Mouse (Mus musculus): ENCODE data around the gene Glo1. TPM values are rescaled to one million over a fixed set of nuclear protein-coding genes. Genes with fewer than 3 reads are reported as not detected.

The Glo1 gene
- polyA plus RNA-seq, 1 experiment from 2014 or later = 190 TPM

DNA sequence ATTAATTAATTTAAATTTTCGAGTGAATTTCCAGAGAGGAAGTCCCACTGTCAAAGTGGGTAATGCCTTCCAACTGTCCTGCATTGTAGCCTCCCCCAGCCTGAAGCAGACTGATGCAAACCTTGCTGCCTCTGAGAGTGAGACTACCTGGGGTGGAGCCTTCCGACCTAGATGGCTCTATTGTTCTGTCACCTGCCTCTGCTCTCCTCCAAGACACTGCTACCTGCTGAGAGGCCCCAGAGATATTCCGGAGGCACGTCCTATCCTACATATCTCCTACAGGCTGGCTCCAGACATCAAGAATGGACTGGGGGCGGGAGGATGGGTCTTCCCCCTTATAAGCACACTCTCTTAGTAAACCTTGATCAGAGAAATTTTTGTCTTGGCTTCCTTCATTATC is 28.4 kb downstream of the Glo1 start:
- Histone ChIP-seq H3K9me3 (ENCODE audit: control insufficient read depth, low read length) (no peaks in the 10 kb centered on the region), H3K4me3 (ENCODE audit: low read depth, low read length) (no peak overlapping the region), H3K27me3 (ENCODE audit: control insufficient read depth, insufficient read depth, low read length) (no peaks in the 10 kb centered on the region), H3K4me2 (replicated peaks; ENCODE audit: low read depth) (no peak overlapping the region), H3K36me3 (ENCODE audit: control insufficient read depth, insufficient read depth, low read length) (peaks cover 20% of the 10 kb centered on the region), H3K9ac (ENCODE audit: low read length) (no peak overlapping the region), H3K27ac (replicated peaks) (no peak overlapping the region), H3K4me1 (replicated peaks; ENCODE audit: control insufficient read depth, insufficient read depth) (no peaks in the 10 kb centered on the region)
- TF ChIP-seq EP300 (optimal IDR thresholded peaks at IDR 0.05) (no peak), CTCF (IDR thresholded peaks at IDR 0.05; ENCODE audit: low read depth) (no peak)
- 89% methylated on average over 5 of the region's 5 CpGs for WGBS
- DNase-seq (ENCODE audit: low spot score) = no peak
- ATAC-seq (ENCODE audit: low FRiP score, low TSS enrichment) = no peak

DNA sequence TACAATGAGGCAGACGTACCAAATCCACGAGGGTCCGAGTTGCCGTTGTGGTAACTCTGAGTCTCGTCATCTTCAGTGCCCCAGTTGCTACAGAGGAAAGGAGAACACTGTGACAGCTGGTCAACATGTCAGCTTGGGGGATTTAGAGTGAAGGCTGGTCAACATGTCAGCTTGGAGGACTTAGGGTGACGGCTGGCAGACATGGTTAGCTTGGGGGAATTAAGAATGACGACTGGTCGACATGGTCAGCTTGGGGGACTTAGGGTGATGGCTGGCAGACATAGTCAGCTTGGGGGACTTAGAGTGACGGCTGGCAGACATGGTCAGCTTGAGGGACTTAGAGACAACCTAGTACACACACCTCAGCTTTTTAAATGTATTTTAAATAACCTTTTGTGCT is 28.9 kb downstream of the Glo1 start:
- Histone ChIP-seq H3K27ac (replicated peaks) (no peak overlapping the region), H3K9me3 (ENCODE audit: control insufficient read depth, low read length) (no peaks in the 10 kb centered on the region), H3K4me3 (ENCODE audit: low read depth, low read length) (no peak overlapping the region), H3K9ac (ENCODE audit: low read length) (no peak overlapping the region), H3K27me3 (ENCODE audit: control insufficient read depth, insufficient read depth, low read length) (no peaks in the 10 kb centered on the region), H3K4me1 (replicated peaks; ENCODE audit: control insufficient read depth, insufficient read depth) (no peaks in the 10 kb centered on the region), H3K4me2 (replicated peaks; ENCODE audit: low read depth) (no peak overlapping the region), H3K36me3 (ENCODE audit: control insufficient read depth, insufficient read depth, low read length) (peaks cover 21% of the 10 kb centered on the region)
- WGBS = 95% methylated on average over 9 of the region's 9 CpGs
- DNase-seq (ENCODE audit: low spot score) = no peak
- TF ChIP-seq EP300 (optimal IDR thresholded peaks at IDR 0.05) (no peak), CTCF (IDR thresholded peaks at IDR 0.05; ENCODE audit: low read depth) (no peak)
- ATAC-seq (ENCODE audit: low FRiP score, low TSS enrichment) = no peak

DNA sequence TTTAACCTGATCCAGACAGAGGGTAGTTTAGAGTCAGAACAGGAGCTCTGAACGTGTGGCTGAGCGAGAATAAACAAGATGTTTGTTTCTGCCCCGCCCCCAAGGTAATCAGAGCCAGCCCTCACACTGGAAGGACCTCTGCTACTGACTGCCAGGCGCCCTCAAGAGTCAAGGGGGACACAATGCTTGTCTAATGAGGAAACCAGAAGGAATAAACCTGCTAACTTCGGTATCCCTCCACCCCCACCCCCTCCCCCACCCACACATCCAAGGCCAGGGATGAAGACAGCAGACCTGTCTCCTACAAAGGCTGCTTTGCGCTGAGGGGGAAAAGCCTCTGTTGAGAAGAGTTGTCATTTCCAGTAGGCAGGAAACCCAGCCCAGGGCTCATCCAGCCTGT is 31.8 kb downstream of the Glo1 start:
- 56% methylated on average over 6 of the region's 6 CpGs for WGBS
- DNase-seq (ENCODE audit: low spot score) = no peak
- H3K27ac ChIP-seq (replicated peaks) = no peak overlapping the region
- H3K27me3 ChIP-seq (ENCODE audit: control insufficient read depth, insufficient read depth, low read length) = no peaks in the 10 kb centered on the region
- H3K9me3 ChIP-seq (ENCODE audit: control insufficient read depth, low read length) = no peaks in the 10 kb centered on the region
- H3K9ac ChIP-seq (ENCODE audit: low read length) = no peak overlapping the region
- TF ChIP-seq CTCF (IDR thresholded peaks at IDR 0.05; ENCODE audit: low read depth) (no peak), EP300 (optimal IDR thresholded peaks at IDR 0.05) (no peak)
- ATAC-seq (ENCODE audit: low FRiP score, low TSS enrichment) = no peak
- no peak overlapping the region for H3K4me2 ChIP-seq (replicated peaks; ENCODE audit: low read depth)
- peaks cover 18% of the 10 kb centered on the region for H3K36me3 ChIP-seq (ENCODE audit: control insufficient read depth, insufficient read depth, low read length)
- no peak overlapping the region for H3K4me3 ChIP-seq (ENCODE audit: low read depth, low read length)
- no peaks in the 10 kb centered on the region for H3K4me1 ChIP-seq (replicated peaks; ENCODE audit: control insufficient read depth, insufficient read depth)

DNA sequence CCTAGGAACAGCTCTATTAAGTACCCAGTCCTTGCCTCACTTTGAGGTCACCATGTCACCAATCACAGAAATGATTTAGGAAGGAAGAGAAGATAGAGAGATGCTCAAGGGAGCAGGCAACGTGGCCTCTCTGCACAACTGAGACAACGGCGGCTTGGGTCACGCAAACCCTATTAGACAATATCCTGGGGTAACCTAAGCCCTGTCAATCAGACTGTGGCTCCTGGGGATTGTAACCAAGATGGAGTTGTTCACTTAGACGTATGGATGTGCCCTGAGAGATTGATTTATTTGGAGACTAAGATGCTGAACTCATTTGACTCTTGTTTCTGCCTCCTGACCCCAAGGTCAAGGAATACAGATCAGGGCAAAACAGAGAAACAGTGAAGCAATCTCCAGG is 32.3 kb downstream of the Glo1 start:
- TF ChIP-seq EP300 (optimal IDR thresholded peaks at IDR 0.05) = no peak
- TF ChIP-seq CTCF (IDR thresholded peaks at IDR 0.05; ENCODE audit: low read depth) = no peak
- Histone ChIP-seq H3K9ac (ENCODE audit: low read length) (no peak overlapping the region), H3K4me2 (replicated peaks; ENCODE audit: low read depth) (no peak overlapping the region), H3K27ac (replicated peaks) (no peak overlapping the region), H3K4me1 (replicated peaks; ENCODE audit: control insufficient read depth, insufficient read depth) (no peaks in the 10 kb centered on the region), H3K27me3 (ENCODE audit: control insufficient read depth, insufficient read depth, low read length) (no peaks in the 10 kb centered on the region), H3K4me3 (ENCODE audit: low read depth, low read length) (no peak overlapping the region), H3K9me3 (ENCODE audit: control insufficient read depth, low read length) (no peaks in the 10 kb centered on the region), H3K36me3 (ENCODE audit: control insufficient read depth, insufficient read depth, low read length) (peaks cover 18% of the 10 kb centered on the region)
- ATAC-seq (ENCODE audit: low FRiP score, low TSS enrichment) (no peak), DNase-seq (ENCODE audit: low spot score) (no peak)
- 66% methylated on average over 5 of the region's 5 CpGs for WGBS

DNA sequence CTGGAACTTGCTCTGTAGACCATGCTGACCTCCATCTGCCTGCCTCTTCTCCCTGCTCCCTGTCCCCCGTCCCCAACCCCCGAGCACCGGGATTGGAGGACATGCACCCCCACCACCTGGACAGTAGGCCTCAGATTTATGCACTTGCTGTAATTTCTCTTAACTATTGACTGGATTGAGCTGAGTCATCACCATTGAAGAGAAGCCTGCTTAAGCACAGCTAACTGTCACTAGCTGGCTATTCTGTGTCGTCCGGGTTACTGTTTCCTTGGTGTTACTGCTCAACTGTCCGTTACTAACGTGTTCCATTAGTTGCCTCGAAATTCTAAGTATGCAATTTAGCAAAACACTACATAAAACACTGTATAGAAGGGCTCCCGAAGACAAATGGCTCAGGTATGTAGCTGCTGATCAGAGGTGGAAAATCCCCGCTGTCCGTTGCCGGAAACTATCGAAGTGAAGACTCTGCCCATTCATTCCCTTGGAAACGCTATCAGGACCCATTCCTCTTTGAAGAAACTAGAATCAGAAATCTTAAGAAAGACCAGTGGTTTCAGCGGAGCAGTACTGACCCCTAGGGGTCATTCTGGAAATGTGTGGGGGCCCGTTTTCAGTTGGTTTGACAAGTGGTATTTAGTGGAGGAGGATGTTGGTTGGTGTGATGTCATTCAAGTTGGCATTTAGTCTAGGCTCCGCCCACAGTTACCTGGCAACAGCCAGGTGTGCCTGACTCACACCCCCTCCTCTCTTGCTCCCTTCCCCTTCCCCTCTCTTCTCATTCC is 36.1 kb downstream of the Glo1 start:
- 54% methylated on average over 17 of the region's 17 CpGs for WGBS
- no peaks in the 10 kb centered on the region for H3K27me3 ChIP-seq (ENCODE audit: control insufficient read depth, insufficient read depth, low read length)
- H3K4me3 ChIP-seq (ENCODE audit: low read depth, low read length) = no peak overlapping the region
- H3K27ac ChIP-seq (replicated peaks) = no peak overlapping the region
- H3K36me3 ChIP-seq (ENCODE audit: control insufficient read depth, insufficient read depth, low read length) = peaks cover 10% of the 10 kb centered on the region
- DNase-seq (ENCODE audit: low spot score) = peak; percentile 61
- no peaks in the 10 kb centered on the region for H3K9me3 ChIP-seq (ENCODE audit: control insufficient read depth, low read length)
- H3K9ac ChIP-seq (ENCODE audit: low read length) = no peak overlapping the region
- H3K4me2 ChIP-seq (replicated peaks; ENCODE audit: low read depth) = no peak overlapping the region
- no peaks in the 10 kb centered on the region for H3K4me1 ChIP-seq (replicated peaks; ENCODE audit: control insufficient read depth, insufficient read depth)
- ATAC-seq (ENCODE audit: low FRiP score, low TSS enrichment) = peak; percentile 63
- peak; percentile 80 for TF ChIP-seq CTCF (IDR thresholded peaks at IDR 0.05; ENCODE audit: low read depth)
- no peak for TF ChIP-seq EP300 (optimal IDR thresholded peaks at IDR 0.05)

DNA sequence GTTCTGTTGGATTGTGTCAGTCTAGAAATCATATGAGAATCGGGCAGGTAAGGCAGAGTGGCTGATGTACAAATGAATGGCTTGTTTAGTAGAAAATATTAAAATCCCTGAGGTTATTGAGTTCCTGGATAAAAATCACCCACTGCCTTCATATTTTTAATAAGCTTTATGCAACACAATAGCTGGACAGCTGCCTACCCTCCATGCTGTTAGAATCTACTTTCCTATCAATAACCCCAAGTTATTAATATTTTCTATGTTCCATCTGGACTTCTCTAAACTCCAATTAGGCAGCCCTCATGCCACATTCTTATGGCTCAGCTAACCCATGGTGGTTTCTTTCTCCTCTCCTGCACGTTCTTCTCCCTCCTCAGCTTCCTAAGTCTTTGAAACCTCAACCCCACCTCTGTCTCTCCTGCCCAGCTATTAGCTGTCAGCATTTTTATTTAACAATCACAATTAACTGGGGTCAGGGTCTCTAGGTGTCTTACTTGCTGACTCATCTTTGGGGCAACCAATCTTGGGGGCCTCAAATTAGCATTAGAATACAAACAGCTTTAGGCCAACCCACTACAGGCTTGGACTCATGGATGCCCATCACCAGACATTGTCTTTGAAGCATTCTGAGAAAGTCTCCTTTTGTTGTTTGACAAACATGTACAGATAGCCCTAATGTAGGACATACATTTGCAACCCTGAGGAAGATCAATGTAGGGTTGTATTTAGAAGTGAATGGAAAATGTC is 43.2 kb downstream of the Glo1 start:
- no peak overlapping the region for H3K27ac ChIP-seq (replicated peaks)

More for the DNA sequence above, 43.2 kb downstream of the Glo1 start:
- H3K4me3 ChIP-seq (ENCODE audit: low read depth, low read length) = no peak overlapping the region
- H3K4me2 ChIP-seq (replicated peaks; ENCODE audit: low read depth) = no peak overlapping the region
- no peak overlapping the region for H3K9ac ChIP-seq (ENCODE audit: low read length)
- H3K4me1 ChIP-seq (replicated peaks; ENCODE audit: control insufficient read depth, insufficient read depth) = no peaks in the 10 kb centered on the region
- no peaks in the 10 kb centered on the region for H3K36me3 ChIP-seq (ENCODE audit: control insufficient read depth, insufficient read depth, low read length)
- TF ChIP-seq CTCF (IDR thresholded peaks at IDR 0.05; ENCODE audit: low read depth) (no peak), EP300 (optimal IDR thresholded peaks at IDR 0.05) (no peak)
- no peaks in the 10 kb centered on the region for H3K27me3 ChIP-seq (ENCODE audit: control insufficient read depth, insufficient read depth, low read length)
- 72% methylated on average over 2 of the region's 2 CpGs for WGBS
- no peak for DNase-seq (ENCODE audit: low spot score)
- no peaks in the 10 kb centered on the region for H3K9me3 ChIP-seq (ENCODE audit: control insufficient read depth, low read length)
- no peak for ATAC-seq (ENCODE audit: low FRiP score, low TSS enrichment)
